Mouse (Mus musculus) neutrophil, adult 5-6 weeks (primary cell): ENCODE measurements at regions not wholly inside any gene's neighbourhood (a gene's known extent, or its start where the extent isn't known, plus 50 kb on each side); places are given as distances from the start of the nearest gene placed in this dataset.

ENCODE experiments used
- ATAC-seq: fragments of 151-379, 151-347 bp; 2 replicates; pipeline ENCODE4 v1.8.0; 2017; ENCODE audit warnings: mild to moderate bottlenecking, moderate TSS enrichment; ENCODE audit not compliant: insufficient number of reproducible peaks, poor library complexity, low FRiP score, severe bottlenecking; ENCODE audit errors: extremely low read depth

GRCm38 (mm10) chr11:43370025-43370424, 56.0 kb downstream of the Pttg1 start:
- ATAC-seq, result no peak

- ATAC-seq, result no peak
These were observed 57.7 kb downstream of the Pttg1 start for GRCm38 (mm10) chr11:43368346-43368745.

GRCm38 (mm10) chr11:43361858-43362257, 64.2 kb downstream of the Pttg1 start:
- peak; percentile 43; the same call in 1 of the 2 replicates for ATAC-seq

GRCm38 (mm10) chr11:43358390-43359291, 67.4 kb downstream of the Pttg1 start:
- ATAC-seq, result peak; percentile 70; the same call in 1 of the 2 replicates

- ATAC-seq, result peak; percentile 82
These were observed 72.4 kb downstream of the Pttg1 start for GRCm38 (mm10) chr11:43353602-43354001.

GRCm38 (mm10) chr11:43353030-43353429, 73.0 kb downstream of the Pttg1 start:
- peak; percentile 16; the same call in 1 of the 2 replicates for ATAC-seq

GRCm38 (mm10) chr11:43351818-43352217, 74.2 kb downstream of the Pttg1 start:
- ATAC-seq, result peak; percentile 55

GRCm38 (mm10) chr11:43351348-43351747, 74.7 kb downstream of the Pttg1 start:
- no peak for ATAC-seq

- ATAC-seq, result no peak
These were observed 75.8 kb downstream of the Pttg1 start for GRCm38 (mm10) chr11:43350242-43350641.

GRCm38 (mm10) chr11:43349564-43349963, 76.5 kb downstream of the Pttg1 start:
- no peak for ATAC-seq

GRCm38 (mm10) chr11:43348571-43348970, 77.5 kb downstream of the Pttg1 start:
- ATAC-seq, result peak; percentile 65

GRCm38 (mm10) chr11:43346489-43346888, 79.6 kb downstream of the Pttg1 start:
- ATAC-seq, result no peak

GRCm38 (mm10) chr11:43344767-43345561, 81.1 kb downstream of the Pttg1 start:
- ATAC-seq, result no peak

GRCm38 (mm10) chr11:43343574-43343973, 82.5 kb downstream of the Pttg1 start:
- ATAC-seq, result no peak

GRCm38 (mm10) chr11:43338377-43338993, 87.6 kb downstream of the Pttg1 start:
- ATAC-seq, result no peak

- no peak for ATAC-seq
These were observed 90.3 kb downstream of the Pttg1 start for GRCm38 (mm10) chr11:43335668-43336265.

- no peak for ATAC-seq
These were observed 92.5 kb downstream of the Pttg1 start for GRCm38 (mm10) chr11:43333547-43333946.

GRCm38 (mm10) chr11:43313996-43314395, 112.1 kb downstream of the Pttg1 start:
- ATAC-seq, result no peak
